Mouse (Mus musculus): ENCODE measurements around the gene 2310022A10Rik. TPM values are rescaled to one million over a fixed set of nuclear protein-coding genes. Genes with fewer than 3 reads are reported as not detected.

2310022A10Rik gene
- total and polyA plus RNA-seq, 3 experiments, result 5.2 to 61.2 (median 26.0) TPM

DNA sequence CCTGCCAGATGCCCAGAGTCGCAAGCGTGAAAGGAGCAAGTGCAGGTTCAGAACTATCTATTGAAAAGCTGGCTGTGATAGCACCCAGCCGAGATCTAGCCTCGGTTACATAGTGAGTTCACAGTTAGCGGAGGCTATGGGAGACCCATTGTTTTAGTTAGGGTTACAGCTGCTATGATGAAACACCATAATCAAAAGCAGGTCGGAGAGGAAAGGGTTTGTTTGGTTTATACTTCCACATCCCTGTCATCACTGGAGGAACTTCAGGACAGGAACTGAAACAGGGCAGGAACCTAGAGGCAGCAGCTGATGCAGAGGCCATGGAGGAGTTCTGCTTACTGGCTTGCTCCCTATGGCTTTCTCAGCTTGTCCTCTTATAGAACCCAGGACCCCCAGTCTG lies 24.6 kb downstream of the 2310022A10Rik start:
- no peak for ATAC-seq (ENCODE audit: extremely low read depth, insufficient number of reproducible peaks, low FRiP score, poor library complexity, severe bottlenecking)
- no peaks in the 10 kb centered on the region for H3K27me3 ChIP-seq (ENCODE audit: insufficient read depth, low read length)
- H3K4me3 ChIP-seq (ENCODE audit: low read depth, low read length), result no peak overlapping the region
- H3K9me3 ChIP-seq (replicated peaks), result no peaks in the 10 kb centered on the region
- no peak for DNase-seq (ENCODE audit: low spot score)
- peaks cover 93% of the 10 kb centered on the region for H3K36me3 ChIP-seq (replicated peaks)
- H3K4me1 ChIP-seq (ENCODE audit: insufficient read depth, low read depth, low read length), result no peaks in the 10 kb centered on the region; the same call in none of the 2 replicates
- TF ChIP-seq GATA1 (IDR thresholded peaks at IDR 0.05; ENCODE audit: borderline replicate concordance, low read length) (no peak), TAL1 (conservative IDR thresholded peaks at IDR 0.05; ENCODE audit: low read depth, low read length) (no peak), POLR2AphosphoS5 (IDR thresholded peaks at IDR 0.05; ENCODE audit: insufficient replicate concordance, low read depth, low read length) (no peak), GATA2 (IDR thresholded peaks at IDR 0.05; ENCODE audit: borderline replicate concordance, low read depth, low read length) (no peak), CTCF (IDR thresholded peaks at IDR 0.05; ENCODE audit: low read depth, low read length) (no peak)

GRCm38 (mm10) chr7:27578465-27578864 lies 25.4 kb downstream of the 2310022A10Rik start:
- ATAC-seq (ENCODE audit: extremely low read depth, insufficient number of reproducible peaks, low FRiP score, poor library complexity, severe bottlenecking) (no peak), DNase-seq (ENCODE audit: low spot score) (no peak)
- H3K9me3 ChIP-seq (replicated peaks), result no peaks in the 10 kb centered on the region
- H3K4me1 ChIP-seq (ENCODE audit: insufficient read depth, low read depth, low read length), result no peaks in the 10 kb centered on the region; the same call in 1 of the 2 replicates
- TF ChIP-seq GATA2 (IDR thresholded peaks at IDR 0.05; ENCODE audit: borderline replicate concordance, low read depth, low read length) (no peak), POLR2AphosphoS5 (IDR thresholded peaks at IDR 0.05; ENCODE audit: insufficient replicate concordance, low read depth, low read length) (no peak), CTCF (IDR thresholded peaks at IDR 0.05; ENCODE audit: low read depth, low read length) (no peak), TAL1 (conservative IDR thresholded peaks at IDR 0.05; ENCODE audit: low read depth, low read length) (no peak), GATA1 (IDR thresholded peaks at IDR 0.05; ENCODE audit: borderline replicate concordance, low read length) (no peak)
- no peaks in the 10 kb centered on the region for H3K27me3 ChIP-seq (ENCODE audit: insufficient read depth, low read length)
- H3K36me3 ChIP-seq (replicated peaks), result peaks cover 97% of the 10 kb centered on the region
- H3K4me3 ChIP-seq (ENCODE audit: low read depth, low read length), result no peak overlapping the region

GRCm38 (mm10) chr7:27580380-27581174 lies 27.5 kb downstream of the 2310022A10Rik start:
- DNase-seq (ENCODE audit: low spot score) (no peak), ATAC-seq (ENCODE audit: extremely low read depth, insufficient number of reproducible peaks, low FRiP score, poor library complexity, severe bottlenecking) (no peak)
- Histone ChIP-seq H3K27me3 (ENCODE audit: insufficient read depth, low read length) (no peaks in the 10 kb centered on the region), H3K36me3 (replicated peaks) (peaks cover 93% of the 10 kb centered on the region), H3K4me3 (ENCODE audit: low read depth, low read length) (no peak overlapping the region), H3K9me3 (replicated peaks) (no peaks in the 10 kb centered on the region), H3K4me1 (ENCODE audit: insufficient read depth, low read depth, low read length) (no peaks in the 10 kb centered on the region; the same call in 1 of the 2 replicates)
- no peak for TF ChIP-seq POLR2AphosphoS5 (IDR thresholded peaks at IDR 0.05; ENCODE audit: insufficient replicate concordance, low read depth, low read length)
- no peak for TF ChIP-seq TAL1 (conservative IDR thresholded peaks at IDR 0.05; ENCODE audit: low read depth, low read length)
- TF ChIP-seq CTCF (IDR thresholded peaks at IDR 0.05; ENCODE audit: low read depth, low read length), result no peak
- no peak for TF ChIP-seq GATA2 (IDR thresholded peaks at IDR 0.05; ENCODE audit: borderline replicate concordance, low read depth, low read length)
- no peak for TF ChIP-seq GATA1 (IDR thresholded peaks at IDR 0.05; ENCODE audit: borderline replicate concordance, low read length)

DNA sequence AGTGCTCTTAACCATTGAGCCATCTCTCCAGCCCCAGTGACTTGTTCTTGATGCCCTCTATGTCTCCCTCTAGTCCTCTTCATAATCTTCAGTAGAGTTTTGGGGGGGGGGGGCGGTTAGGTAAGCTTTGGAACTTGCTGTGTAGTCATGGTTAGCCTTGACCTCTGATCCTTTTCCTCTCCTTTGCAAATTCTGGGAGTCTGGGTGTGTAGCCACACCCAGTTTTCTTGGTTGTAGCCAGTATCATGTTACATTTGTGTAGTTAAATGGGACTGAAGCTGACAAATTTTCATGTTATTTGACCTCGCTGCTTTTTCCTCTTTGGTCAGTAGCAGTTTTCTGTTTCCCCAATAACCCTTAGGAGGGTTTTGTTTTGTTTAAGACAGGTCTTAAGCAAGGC lies 33.8 kb downstream of the 2310022A10Rik start:
- peaks cover 45% of the 10 kb centered on the region for H3K36me3 ChIP-seq (replicated peaks)
- no peak overlapping the region for H3K4me3 ChIP-seq (ENCODE audit: low read depth, low read length)
- no peak for ATAC-seq (ENCODE audit: extremely low read depth, insufficient number of reproducible peaks, low FRiP score, poor library complexity, severe bottlenecking)
- DNase-seq (ENCODE audit: low spot score), result no peak
- H3K9me3 ChIP-seq (replicated peaks), result no peaks in the 10 kb centered on the region
- no peaks in the 10 kb centered on the region for H3K27me3 ChIP-seq (ENCODE audit: insufficient read depth, low read length)
- peaks cover 11% of the 10 kb centered on the region; the same call in 1 of the 2 replicates for H3K4me1 ChIP-seq (ENCODE audit: insufficient read depth, low read depth, low read length)
- TF ChIP-seq CTCF (IDR thresholded peaks at IDR 0.05; ENCODE audit: low read depth, low read length), result no peak
- TF ChIP-seq POLR2AphosphoS5 (IDR thresholded peaks at IDR 0.05; ENCODE audit: insufficient replicate concordance, low read depth, low read length), result no peak
- no peak for TF ChIP-seq TAL1 (conservative IDR thresholded peaks at IDR 0.05; ENCODE audit: low read depth, low read length)
- TF ChIP-seq GATA2 (IDR thresholded peaks at IDR 0.05; ENCODE audit: borderline replicate concordance, low read depth, low read length), result no peak
- no peak for TF ChIP-seq GATA1 (IDR thresholded peaks at IDR 0.05; ENCODE audit: borderline replicate concordance, low read length)

DNA sequence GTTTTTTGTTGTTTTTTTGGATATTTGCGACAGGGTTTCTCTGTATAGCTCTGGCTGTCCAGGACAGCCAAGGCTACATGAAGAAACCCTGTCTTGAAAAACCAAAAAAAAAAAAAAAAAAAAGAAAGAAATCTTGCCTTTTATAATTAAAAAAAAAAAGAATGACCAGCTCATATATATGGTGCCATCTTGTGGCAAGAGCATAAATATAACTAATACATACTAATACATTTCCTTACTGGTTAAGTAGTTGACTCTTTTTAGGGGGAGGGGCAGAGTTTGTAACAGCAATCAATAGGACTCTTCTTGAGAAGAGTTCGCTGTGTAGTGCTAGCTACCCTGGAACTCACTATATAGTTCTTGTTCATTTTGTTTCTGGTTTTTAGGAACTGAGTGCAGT lies 34.7 kb downstream of the 2310022A10Rik start:
- Histone ChIP-seq H3K9me3 (replicated peaks) (no peaks in the 10 kb centered on the region), H3K4me3 (ENCODE audit: low read depth, low read length) (no peak overlapping the region), H3K4me1 (ENCODE audit: insufficient read depth, low read depth, low read length) (peaks cover 18% of the 10 kb centered on the region), H3K27me3 (ENCODE audit: insufficient read depth, low read length) (no peaks in the 10 kb centered on the region), H3K36me3 (replicated peaks) (peaks cover 36% of the 10 kb centered on the region)
- TF ChIP-seq GATA1 (IDR thresholded peaks at IDR 0.05; ENCODE audit: borderline replicate concordance, low read length) (no peak), TAL1 (conservative IDR thresholded peaks at IDR 0.05; ENCODE audit: low read depth, low read length) (no peak), POLR2AphosphoS5 (IDR thresholded peaks at IDR 0.05; ENCODE audit: insufficient replicate concordance, low read depth, low read length) (no peak), CTCF (IDR thresholded peaks at IDR 0.05; ENCODE audit: low read depth, low read length) (no peak), GATA2 (IDR thresholded peaks at IDR 0.05; ENCODE audit: borderline replicate concordance, low read depth, low read length) (no peak)
- DNase-seq (ENCODE audit: low spot score) (no peak), ATAC-seq (ENCODE audit: extremely low read depth, insufficient number of reproducible peaks, low FRiP score, poor library complexity, severe bottlenecking) (no peak)

- ATAC-seq (ENCODE audit: extremely low read depth, insufficient number of reproducible peaks, low FRiP score, poor library complexity, severe bottlenecking), result no peak
- Histone ChIP-seq H3K4me1 (ENCODE audit: insufficient read depth, low read depth, low read length) (peaks cover 41% of the 10 kb centered on the region), H3K4me3 (ENCODE audit: low read depth, low read length) (no peak overlapping the region), H3K36me3 (replicated peaks) (peaks cover 40% of the 10 kb centered on the region), H3K27me3 (ENCODE audit: insufficient read depth, low read length) (no peaks in the 10 kb centered on the region), H3K9me3 (replicated peaks) (no peaks in the 10 kb centered on the region)
- no peak for DNase-seq (ENCODE audit: low spot score)
- no peak for TF ChIP-seq CTCF (IDR thresholded peaks at IDR 0.05; ENCODE audit: low read depth, low read length)
- TF ChIP-seq GATA2 (IDR thresholded peaks at IDR 0.05; ENCODE audit: borderline replicate concordance, low read depth, low read length), result no peak
- no peak for TF ChIP-seq TAL1 (conservative IDR thresholded peaks at IDR 0.05; ENCODE audit: low read depth, low read length)
- TF ChIP-seq GATA1 (IDR thresholded peaks at IDR 0.05; ENCODE audit: borderline replicate concordance, low read length), result no peak
- TF ChIP-seq POLR2AphosphoS5 (IDR thresholded peaks at IDR 0.05; ENCODE audit: insufficient replicate concordance, low read depth, low read length), result no peak
Measured at GRCm38 (mm10) chr7:27590088-27590487, 37.1 kb downstream of the 2310022A10Rik start.
